Mouse (Mus musculus): ENCODE measurements at regions not wholly inside any gene's neighbourhood (a gene's known extent, or its start where the extent isn't known, plus 50 kb on each side); places are given as distances from the start of the nearest gene placed in this dataset.

DNA sequence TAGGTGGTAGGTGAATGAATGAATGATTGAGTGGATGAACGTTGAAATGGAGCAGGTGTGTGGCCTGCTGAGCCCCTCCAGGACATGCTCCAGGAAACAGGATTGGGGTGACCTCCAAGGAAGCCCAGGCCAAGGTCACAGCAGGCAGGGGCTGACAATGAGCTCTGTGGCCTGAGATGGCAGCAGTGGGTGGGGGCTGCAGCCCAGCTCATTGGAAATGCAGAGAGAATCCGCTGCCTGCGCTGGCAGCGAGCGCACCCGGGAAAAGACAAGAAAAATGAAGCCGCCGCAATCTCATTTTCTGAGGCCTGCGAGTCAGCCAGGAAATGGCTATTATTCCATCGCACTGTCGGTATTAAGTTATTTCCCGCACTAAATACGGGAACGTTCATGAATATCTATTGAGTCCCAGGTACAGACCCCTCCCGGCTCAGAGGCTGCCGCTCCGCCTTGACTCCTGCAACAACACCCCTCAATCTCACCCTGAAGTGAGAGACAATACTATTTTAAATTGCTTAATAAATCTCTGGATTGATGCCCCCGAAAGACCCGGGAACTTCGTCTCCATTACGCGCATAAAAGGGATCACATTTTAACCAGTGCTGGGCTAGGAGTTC lies 153.7 kb downstream of the Cryba4 start:
- DNase-seq (ENCODE audit: low spot score), result no peak

DNA sequence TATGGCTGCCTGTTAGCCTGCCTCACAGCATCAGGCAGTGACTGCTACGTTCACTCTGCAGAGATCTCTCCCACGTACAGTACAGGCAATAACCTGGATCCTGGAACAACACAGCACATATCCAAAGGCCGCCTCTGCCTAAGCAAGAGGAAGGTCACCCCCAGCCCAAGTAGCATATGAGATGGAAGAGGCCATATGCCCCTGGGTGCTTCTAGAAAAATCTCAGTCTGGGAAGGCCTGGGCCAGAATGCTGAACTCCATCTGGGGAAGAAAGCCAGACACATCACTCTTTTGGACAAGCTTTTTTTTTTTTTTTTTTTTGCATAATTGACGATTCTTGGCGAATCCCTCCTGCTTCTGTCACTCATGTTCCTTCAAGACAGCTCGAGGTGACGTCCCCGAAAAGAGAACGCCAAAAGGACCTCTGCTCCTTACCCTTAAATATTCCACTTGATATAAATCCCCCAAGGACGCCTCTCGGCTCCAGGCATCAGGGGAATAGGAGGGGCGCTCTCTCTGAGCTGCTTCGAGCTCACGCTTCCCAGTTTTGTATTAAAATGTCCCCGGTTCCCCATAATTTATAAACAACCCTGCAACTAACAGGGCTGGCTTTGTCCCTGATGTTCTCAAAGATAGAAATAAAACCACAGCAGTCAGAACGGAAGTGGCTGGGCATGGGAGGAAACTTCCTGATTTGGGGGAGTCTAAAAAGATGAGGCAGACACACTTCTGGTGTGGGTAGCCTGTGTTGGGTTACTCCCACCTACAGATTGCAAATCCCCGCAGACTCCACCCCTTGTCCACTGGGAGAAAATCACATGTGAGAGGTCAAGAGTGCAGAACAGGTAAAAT lies 150.4 kb downstream of the Cryba4 start:
- no peak for DNase-seq (ENCODE audit: low spot score)

GRCm38 (mm10) chr5:112110306-112110969 lies 141.9 kb downstream of the Cryba4 start:
- no peak for DNase-seq (ENCODE audit: low spot score)

DNA sequence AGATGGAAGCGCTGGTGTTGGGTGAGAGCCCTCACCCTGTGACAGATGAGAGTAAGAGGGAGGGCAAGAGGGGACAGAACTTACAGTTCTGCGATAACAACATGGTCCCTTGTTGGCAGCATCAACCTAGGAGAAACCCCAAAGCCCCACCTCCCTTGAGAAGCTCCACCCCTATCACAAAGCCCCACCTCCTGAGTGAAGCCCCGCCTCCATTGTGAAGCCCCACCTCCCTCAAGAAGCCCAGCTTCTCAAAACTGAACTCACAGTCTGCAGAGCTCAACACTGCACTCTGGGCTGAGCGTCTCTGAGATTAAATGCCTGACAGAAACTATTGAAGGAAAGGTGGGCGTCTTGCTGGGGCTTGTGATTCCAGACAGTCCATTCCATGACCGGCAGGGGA lies 131.6 kb downstream of the Cryba4 start:
- no peak for DNase-seq (ENCODE audit: low spot score)

GRCm38 (mm10) chr5:112121554-112121953 lies 130.8 kb downstream of the Cryba4 start:
- DNase-seq (ENCODE audit: low spot score), result no peak

- no peak for DNase-seq (ENCODE audit: low spot score)
Observed at GRCm38 (mm10) chr5:112122581-112122980, 129.7 kb downstream of the Cryba4 start.

DNA sequence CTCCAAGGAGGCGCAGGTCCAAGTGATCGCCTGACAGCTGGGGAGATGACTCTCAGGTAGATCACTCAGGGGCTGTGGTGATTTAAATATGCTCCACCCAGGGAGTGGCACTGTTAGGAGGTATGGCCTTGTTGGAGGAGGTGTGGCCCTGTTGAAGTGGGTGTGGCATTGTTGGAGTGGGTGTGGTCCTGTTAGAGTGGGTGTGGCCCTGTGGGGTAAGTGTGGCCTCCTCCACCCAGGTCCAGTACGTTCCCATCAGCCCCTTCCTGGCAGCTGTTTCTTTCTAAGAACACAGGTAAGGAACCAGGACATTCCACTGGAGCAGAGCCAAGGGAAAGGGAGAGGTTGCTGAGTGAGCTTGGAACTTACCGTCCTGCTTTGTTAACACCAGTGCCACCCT lies 125.1 kb downstream of the Cryba4 start:
- no peak for DNase-seq (ENCODE audit: low spot score)

DNA sequence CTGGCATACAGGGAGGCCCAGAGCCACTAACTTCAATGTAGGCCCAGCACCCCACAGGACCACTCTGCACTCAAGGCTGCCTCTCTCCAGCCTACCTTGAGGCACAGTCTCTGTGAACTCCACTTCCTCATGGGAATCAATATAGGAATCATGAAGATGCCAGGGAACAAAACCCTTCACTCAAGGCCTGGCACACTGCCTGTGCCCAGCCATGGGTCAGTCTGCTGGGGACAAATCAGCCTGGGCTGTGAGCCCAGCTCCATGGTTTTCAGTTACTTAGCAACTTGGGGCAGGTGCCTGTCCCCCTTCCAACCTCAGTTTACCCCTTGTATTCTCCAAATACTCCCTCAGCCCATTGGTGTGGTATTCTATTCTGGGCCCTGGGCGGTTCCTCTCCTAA lies 119.6 kb downstream of the Cryba4 start:
- no peak for DNase-seq (ENCODE audit: low spot score)

DNA sequence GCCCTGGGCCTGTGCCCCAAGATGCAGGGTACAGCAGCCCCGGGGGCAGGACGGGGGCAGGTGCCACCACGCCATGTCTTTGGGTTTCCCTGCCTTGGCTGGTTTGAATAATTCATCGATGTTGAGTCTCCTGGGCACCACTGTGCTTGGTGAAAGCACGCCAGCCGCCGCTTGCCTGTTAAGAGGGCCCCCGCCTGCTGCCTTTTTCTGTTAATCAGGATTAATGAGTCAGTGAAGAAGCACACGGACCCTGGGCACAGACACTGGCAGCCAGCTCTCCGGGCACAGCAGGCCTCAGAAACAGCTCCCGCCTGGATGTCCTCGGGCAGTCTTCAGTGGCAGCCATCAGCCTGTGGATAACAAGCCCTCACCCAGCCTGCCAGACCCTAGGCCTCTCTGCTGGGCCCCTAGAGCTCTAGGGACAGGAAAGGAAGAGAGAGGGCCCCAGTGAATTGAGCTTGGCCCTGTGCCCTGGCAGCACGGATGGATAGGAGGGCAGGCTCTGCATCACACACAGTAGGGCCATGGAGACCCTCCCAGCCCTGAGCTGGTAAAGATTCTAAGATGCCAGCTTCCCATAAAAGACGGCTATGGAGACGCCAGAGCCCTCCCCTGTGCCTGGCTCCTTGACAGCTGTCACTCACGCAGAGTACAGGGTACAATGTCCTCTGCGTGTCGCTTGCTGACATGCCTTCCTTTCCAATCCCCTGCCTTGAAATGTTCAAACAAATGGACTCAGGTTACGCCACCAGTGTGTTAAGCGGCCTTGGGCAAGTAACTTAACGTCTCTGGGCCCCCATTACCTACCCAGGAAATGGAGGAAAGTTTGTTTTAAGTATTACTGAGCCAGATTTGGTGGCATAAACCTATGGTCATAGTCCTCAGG lies 118.4 kb downstream of the Cryba4 start:
- DNase-seq (ENCODE audit: low spot score), result no peak

DNA sequence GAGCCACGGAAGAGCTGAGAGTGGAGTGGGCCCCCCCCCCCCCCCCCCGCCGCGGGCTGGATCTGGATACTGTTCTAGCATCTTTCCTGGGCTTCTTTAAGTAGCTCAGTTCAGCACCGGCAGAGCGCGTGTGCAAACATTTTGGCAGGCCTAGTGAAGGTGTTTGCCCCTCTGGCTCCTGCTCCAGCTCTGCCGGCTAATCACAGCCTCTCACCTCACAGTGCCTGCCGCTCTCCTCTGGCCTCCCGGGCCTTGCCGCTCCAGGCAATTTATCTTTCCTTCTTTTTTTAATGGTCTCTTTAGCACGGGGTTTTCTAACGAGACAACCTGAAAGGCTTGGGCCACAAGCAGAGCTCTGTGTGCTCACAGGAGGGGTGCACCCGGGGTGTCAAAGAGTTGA lies 115.7 kb downstream of the Cryba4 start:
- no peak for DNase-seq (ENCODE audit: low spot score)

GRCm38 (mm10) chr5:112138246-112138645 lies 114.1 kb downstream of the Cryba4 start:
- no peak for DNase-seq (ENCODE audit: low spot score)

GRCm38 (mm10) chr5:112142731-112143130 lies 109.6 kb downstream of the Cryba4 start:
- no peak for DNase-seq (ENCODE audit: low spot score)

DNA sequence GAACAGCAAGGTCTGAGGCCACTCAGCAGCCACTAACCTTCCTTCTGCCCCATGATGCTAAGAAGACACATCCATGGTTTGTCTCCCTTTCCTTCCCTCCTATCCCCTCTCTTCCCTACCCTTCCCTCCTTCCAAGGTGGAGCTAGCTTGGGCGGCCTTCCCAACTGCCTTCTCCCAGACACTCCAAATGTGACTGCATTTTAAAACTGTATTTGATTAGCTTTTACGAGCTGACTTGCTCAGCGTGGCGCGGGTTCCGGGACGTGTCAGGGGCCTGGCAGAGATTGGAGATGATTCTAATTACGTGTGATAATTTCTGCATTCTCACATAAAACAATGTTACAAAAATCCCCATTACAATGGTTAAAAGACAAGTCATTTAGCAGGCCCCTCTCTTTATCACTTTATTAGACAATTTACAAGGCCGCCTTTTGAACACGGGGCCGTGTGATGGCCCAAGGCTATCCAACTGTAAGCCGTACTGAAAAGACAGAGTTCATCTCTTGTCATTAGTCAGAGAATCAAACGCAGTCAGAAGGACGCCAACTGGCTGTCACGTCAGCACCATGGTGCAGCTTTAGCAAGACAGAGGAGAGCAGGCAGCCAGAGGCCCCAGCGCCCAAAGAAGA lies 108.2 kb downstream of the Cryba4 start:
- no peak for DNase-seq (ENCODE audit: low spot score)

DNA sequence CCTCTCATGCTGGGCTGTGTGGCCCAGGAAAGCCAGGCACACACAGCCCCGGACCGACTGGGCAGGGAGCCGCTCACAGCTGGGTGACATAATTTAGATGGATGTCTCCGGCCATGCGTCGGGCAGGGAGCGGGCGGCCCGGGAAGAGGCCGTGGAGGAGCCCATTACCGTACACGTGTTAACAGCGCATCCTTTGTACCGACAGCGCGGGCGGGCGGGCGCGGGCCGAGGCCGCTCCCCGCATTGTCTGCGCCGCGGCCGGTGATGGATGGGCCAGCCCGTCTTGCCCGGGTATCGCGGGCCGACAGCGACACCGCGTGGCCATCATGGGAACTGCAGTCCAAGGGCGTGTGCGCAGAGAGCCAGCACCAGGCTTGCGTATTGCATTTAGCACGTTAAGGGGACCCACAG lies 98.6 kb downstream of the Cryba4 start:
- peak; percentile 71 for DNase-seq (ENCODE audit: low spot score)

DNA sequence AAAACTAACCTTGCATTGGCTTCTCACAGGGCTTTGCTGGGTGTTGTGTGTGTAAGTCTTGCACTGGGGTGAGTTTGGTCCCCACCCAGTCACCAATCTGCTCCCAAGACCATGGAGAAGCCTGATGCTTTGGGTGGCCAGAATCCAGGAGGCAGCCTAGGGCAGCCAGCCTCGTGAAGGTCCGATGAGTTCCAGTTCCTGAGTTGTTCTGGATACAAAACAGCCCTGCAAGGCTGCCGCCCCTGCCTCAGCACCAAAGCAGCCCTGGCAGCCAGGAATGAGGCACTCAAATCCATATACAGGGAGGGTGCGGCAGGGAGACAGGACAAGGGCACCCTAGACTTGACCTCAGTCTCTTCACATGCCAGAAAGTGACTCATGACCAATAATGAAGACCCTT lies 97.7 kb downstream of the Cryba4 start:
- DNase-seq (ENCODE audit: low spot score), result no peak

DNA sequence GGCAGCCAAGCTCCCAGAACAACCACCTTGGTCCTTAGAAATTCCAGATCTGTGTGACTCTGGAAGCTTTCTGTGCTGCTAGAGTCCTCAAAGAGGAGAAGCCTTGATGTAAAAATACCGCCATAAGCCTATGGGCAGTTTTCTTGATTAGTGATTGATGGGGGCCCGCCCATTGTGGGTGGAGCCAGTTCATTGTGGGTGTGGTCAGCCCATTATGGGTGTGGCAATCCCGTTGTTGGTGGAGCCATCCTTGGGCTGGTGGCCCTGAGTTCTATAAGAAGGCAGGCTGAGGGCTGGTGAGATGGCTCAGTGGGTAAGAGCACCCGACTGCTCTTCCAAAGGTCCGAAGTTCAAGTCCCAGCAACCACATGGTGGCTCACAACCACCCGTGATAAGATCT lies 97.3 kb downstream of the Cryba4 start:
- DNase-seq (ENCODE audit: low spot score), result no peak

- DNase-seq (ENCODE audit: low spot score), result no peak
Observed at GRCm38 (mm10) chr5:112156005-112156404, 96.3 kb downstream of the Cryba4 start.

DNA sequence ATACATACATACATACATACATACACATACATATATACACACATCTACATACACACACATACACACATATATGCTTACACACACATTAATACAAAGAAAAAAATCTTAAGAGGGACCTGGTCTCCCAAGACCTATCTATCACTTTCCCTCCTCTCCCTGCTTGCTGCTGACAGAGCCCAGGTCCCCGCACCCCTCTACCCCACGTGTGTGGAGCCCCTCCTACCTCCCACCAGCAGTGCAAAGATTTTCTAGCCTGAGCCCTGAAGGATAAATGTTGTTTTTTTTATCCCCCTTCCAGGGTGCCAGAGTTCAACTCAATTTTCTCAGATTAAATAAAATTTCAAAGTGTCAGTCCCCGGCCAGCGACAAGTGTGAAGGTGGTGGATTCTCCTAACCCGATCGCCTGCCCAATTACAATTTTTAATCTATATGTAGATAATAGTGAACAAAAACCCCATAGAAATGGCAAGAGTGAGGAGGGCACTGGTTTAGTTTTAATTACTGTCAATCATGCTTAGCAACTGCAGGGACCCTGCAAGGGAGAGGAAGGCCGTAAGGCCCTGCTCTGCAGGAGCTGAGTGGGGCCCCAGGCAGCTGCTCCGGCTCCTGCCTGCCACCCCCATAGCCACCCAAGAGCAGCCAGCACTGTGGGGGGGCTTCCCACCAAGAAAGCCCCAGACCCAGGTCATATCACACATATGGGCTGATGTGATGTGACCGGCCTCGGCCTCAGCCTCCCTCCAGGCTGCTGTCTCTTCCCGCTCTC lies 85.7 kb downstream of the Cryba4 start:
- no peak for DNase-seq (ENCODE audit: low spot score)

- no peak for DNase-seq (ENCODE audit: low spot score)
Observed at GRCm38 (mm10) chr5:112167790-112168189, 84.5 kb downstream of the Cryba4 start.

- no peak for DNase-seq (ENCODE audit: low spot score)
Observed at GRCm38 (mm10) chr5:112171325-112171724, 81.0 kb downstream of the Cryba4 start.

Data from layer of hippocampus, adult 9-10 months (tissue).